Mouse (Mus musculus): ENCODE measurements at regions not wholly inside any gene's neighbourhood (a gene's known extent, or its start where the extent isn't known, plus 50 kb on each side); places are given as distances from the start of the nearest gene placed in this dataset.

GRCm38 (mm10) chr14:91852258-91852657 is 2038.2 kb downstream of the Pcdh9 start:
- H3K27ac ChIP-seq (ENCODE audit: control insufficient read depth, low read depth, low read length): no peak overlapping the region
- H3K9me3 ChIP-seq (replicated peaks; ENCODE audit: insufficient read depth, low read length): no peaks in the 10 kb centered on the region
- no peaks in the 10 kb centered on the region for H3K36me3 ChIP-seq (ENCODE audit: control insufficient read depth in 1 of 2, insufficient read depth in 2 of 2, low read length in 2 of 2)
- DNase-seq (ENCODE audit: low read depth, low spot score): no peak
- H3K4me3 ChIP-seq (ENCODE audit: control insufficient read depth in 1 of 2, insufficient read depth in 1 of 2, low read depth in 2 of 2, low read length in 2 of 2): no peak overlapping the region
- H3K4me1 ChIP-seq (ENCODE audit: control insufficient read depth in 1 of 2, insufficient read depth in 2 of 2, low read length in 2 of 2): no peaks in the 10 kb centered on the region
- H3K27me3 ChIP-seq (ENCODE audit: control insufficient read depth in 1 of 2, insufficient read depth in 2 of 2, low read length in 2 of 2): no peaks in the 10 kb centered on the region
- no peak overlapping the region for H3K9ac ChIP-seq (ENCODE audit: control insufficient read depth, low read depth, low read length, poor library complexity, severe bottlenecking)
- TF ChIP-seq USF1 (IDR thresholded peaks at IDR 0.05; ENCODE audit: low read depth, low read length) (no peak), EP300 (IDR thresholded peaks at IDR 0.05; ENCODE audit: low read depth in 1 of 2, low read length in 2 of 2) (no peak), MAFK (IDR thresholded peaks at IDR 0.05; ENCODE audit: borderline replicate concordance, low read depth, low read length) (no peak), MXI1 (IDR thresholded peaks at IDR 0.05; ENCODE audit: low read depth, low read length) (no peak), NRF1 (IDR thresholded peaks at IDR 0.05; ENCODE audit: insufficient read depth, low read depth, low read length, poor library complexity, severe bottlenecking) (no peak), ETS1 (IDR thresholded peaks at IDR 0.05; ENCODE audit: low read depth, low read length) (no peak), SMC3 (IDR thresholded peaks at IDR 0.05; ENCODE audit: low read depth, low read length) (no peak), KAT2A (conservative IDR thresholded peaks at IDR 0.05; ENCODE audit: low read depth, low read length) (no peak), GABPA (IDR thresholded peaks at IDR 0.05; ENCODE audit: low read depth, low read length) (no peak), POLR2AphosphoS2 (IDR thresholded peaks at IDR 0.05; ENCODE audit: low read length) (no peak)
- no peaks in the 10 kb centered on the region for H3K79me2 ChIP-seq (ENCODE audit: control insufficient read depth, insufficient read depth, low read length, poor library complexity)

All from MEL (cell line).